Mouse (Mus musculus) bone marrow macrophage, adult 2 months (primary cell): ENCODE data around the gene Ddx6. TPM values are rescaled to one million over a fixed set of nuclear protein-coding genes. Genes with fewer than 3 reads are reported as not detected.
A peak's percentile ranks its signal among the peaks of the same experiment; 100 is the strongest.
"Not testable (repeated sequence)": the region's sequence is repeated elsewhere in the genome, so short reads cannot be mapped to it uniquely, and the experiment has no call there.

Experiments
- H3K27ac ChIP-seq: 2 replicates; pipeline ENCODE4 v1.5.1; 2012; ENCODE audit warnings: low read depth, low read length; ENCODE audit not compliant: insufficient read depth
- H3K4me1 ChIP-seq: 2 replicates; pipeline ENCODE4 v1.6.1; 2012; ENCODE audit warnings: low read length; ENCODE audit not compliant: control insufficient read depth, insufficient read depth
- H3K4me3 ChIP-seq: 2 replicates; pipeline ENCODE4 v1.5.1; 2012; ENCODE audit warnings: mild to moderate bottlenecking, low read length, moderate library complexity; ENCODE audit not compliant: insufficient read depth
- CTCF ChIP-seq: IDR thresholded peaks from 2 replicates; pipeline ENCODE4 v1.5.1; 2012; ENCODE audit warnings: low read depth, mild to moderate bottlenecking, low read length, moderate library complexity
- POLR2A ChIP-seq: IDR thresholded peaks from 2 replicates; pipeline ENCODE4 v1.6.1; 2012; ENCODE audit warnings: mild to moderate bottlenecking, low read depth, low read length, borderline replicate concordance
- polyA plus RNA-seq: library from polyadenylated mRNA; stranded (reverse); fragments of >200 nt; gene quantifications from 2 replicates; pipeline ENCODE4 v1.2.4, GENCODE M21; 2012; ENCODE audit not compliant: missing spikeins, insufficient read depth, insufficient read length

Ddx6 gene
- polyA plus RNA-seq, 1 experiment: 122 TPM

- Histone ChIP-seq H3K4me3 (peak overlapping the region; percentile 94), H3K27ac (peak overlapping the region; percentile 90), H3K4me1 (peaks cover 21% of the 10 kb centered on the region)
- no peak for TF ChIP-seq POLR2A
- no peak for TF ChIP-seq CTCF
Measured at GRCm38 (mm10) chr9:44604290-44604778, 358 bp upstream of the Ddx6 start.

DNA sequence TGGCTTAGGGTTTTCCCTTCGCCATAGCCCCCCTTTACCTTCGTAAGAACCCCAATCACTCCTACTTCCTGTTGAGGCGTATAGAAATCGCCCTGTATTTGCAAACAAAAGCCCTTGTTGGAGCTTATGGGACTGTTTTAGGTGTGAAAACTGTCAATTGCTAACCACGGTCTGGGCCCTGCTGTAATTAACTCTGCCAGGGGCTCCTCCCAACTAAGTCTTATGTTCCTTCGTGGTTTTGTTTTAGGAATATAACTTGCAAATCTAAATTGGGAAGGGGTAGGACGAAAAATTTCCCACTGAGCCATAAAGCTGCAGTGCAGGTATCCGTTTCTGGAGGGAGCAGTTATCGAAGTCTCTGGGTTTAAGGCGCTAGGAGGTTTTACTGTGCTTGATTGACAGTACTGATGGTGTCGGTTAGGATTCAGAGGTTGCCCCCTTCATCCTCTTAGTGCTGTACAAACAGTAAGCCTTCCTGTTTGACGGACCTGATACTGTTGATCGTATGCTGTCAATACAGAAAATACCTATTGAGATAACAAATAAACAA is 999 bp downstream of the Ddx6 start:
- TF ChIP-seq POLR2A (no peak), CTCF (no peak)
- Histone ChIP-seq H3K27ac (peak overlapping the region; percentile 97), H3K4me1 (peaks cover 21% of the 10 kb centered on the region), H3K4me3 (peak overlapping the region; percentile 87)

GRCm38 (mm10) chr9:44606646-44607045 is 2.0 kb downstream of the Ddx6 start:
- Histone ChIP-seq H3K4me3 (no peak overlapping the region), H3K4me1 (peaks cover 22% of the 10 kb centered on the region), H3K27ac (no peak overlapping the region)
- TF ChIP-seq POLR2A: no peak
- TF ChIP-seq CTCF: no peak

GRCm38 (mm10) chr9:44607306-44607705 is 2.6 kb downstream of the Ddx6 start:
- no peak overlapping the region; the same call in 1 of the 2 replicates for H3K4me3 ChIP-seq

GRCm38 (mm10) chr9:44610371-44610770 is 5.7 kb downstream of the Ddx6 start:
- peaks cover 20% of the 10 kb centered on the region for H3K4me1 ChIP-seq
- H3K4me3 ChIP-seq: no peak overlapping the region
- H3K27ac ChIP-seq: no peak overlapping the region
- no peak for TF ChIP-seq POLR2A
- no peak for TF ChIP-seq CTCF

More at GRCm38 (mm10) chr9:44607306-44607705, 2.6 kb downstream of the Ddx6 start:
- TF ChIP-seq CTCF (no peak), POLR2A (no peak)
- Histone ChIP-seq H3K27ac (no peak overlapping the region), H3K4me1 (peaks cover 22% of the 10 kb centered on the region)

DNA sequence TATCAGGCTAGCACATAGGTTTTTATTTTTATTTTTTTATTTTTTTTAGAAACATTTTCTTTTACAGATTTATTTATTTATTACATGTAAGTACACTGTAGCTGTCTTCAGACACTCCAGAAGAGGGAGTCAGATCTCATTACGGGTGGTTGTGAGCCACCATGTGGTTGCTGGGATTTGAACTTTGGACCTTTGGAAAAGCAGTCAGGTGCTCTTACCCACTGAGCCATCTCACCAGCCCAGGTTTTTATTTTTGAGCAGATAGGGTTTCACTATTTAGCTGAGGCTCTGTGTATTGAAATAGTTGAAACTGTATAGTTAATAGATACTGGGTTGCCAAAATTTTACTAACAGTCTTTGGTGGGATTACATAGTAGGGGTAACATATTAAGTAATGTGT is 8.4 kb downstream of the Ddx6 start:
- not testable (repeated sequence) for H3K27ac ChIP-seq, H3K4me3 ChIP-seq
- peaks cover 13% of the 10 kb centered on the region for H3K4me1 ChIP-seq

- Histone ChIP-seq H3K27ac (no peak overlapping the region), H3K4me3 (no peak overlapping the region), H3K4me1 (peaks cover 2% of the 10 kb centered on the region; the same call in 1 of the 2 replicates)
- TF ChIP-seq CTCF (no peak), POLR2A (no peak)
Measured at GRCm38 (mm10) chr9:44621114-44621513, 16.4 kb downstream of the Ddx6 start.

- Histone ChIP-seq H3K4me3 (no peak overlapping the region), H3K27ac (no peak overlapping the region), H3K4me1 (no peaks in the 10 kb centered on the region)
- TF ChIP-seq POLR2A (no peak), CTCF (no peak)
Measured at GRCm38 (mm10) chr9:44624390-44624789, 19.7 kb downstream of the Ddx6 start.

DNA sequence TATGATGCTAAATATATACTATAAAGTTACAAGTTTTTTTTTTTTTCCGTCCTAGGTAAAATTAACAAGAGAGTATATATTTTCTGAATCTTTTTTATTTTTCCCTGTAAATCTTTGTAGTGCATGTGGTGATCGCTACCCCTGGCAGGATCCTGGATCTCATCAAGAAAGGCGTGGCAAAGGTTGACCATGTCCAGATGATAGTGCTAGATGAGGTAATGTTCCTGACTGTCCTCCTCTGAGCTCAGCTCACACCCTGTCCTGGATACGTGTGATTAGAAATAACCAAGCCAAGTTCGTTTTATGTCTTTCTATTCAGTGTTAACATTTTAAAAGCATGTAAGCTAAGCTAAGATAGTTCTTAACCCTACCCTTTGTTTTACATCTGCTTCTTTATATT is 21.6 kb downstream of the Ddx6 start:
- Histone ChIP-seq H3K4me1 (no peaks in the 10 kb centered on the region), H3K27ac (no peak overlapping the region), H3K4me3 (no peak overlapping the region)
- no peak for TF ChIP-seq CTCF
- TF ChIP-seq POLR2A: no peak

GRCm38 (mm10) chr9:44637551-44638169 is 33.0 kb downstream of the Ddx6 start:
- TF ChIP-seq POLR2A: no peak
- no peak for TF ChIP-seq CTCF
- Histone ChIP-seq H3K4me1 (peaks cover 10% of the 10 kb centered on the region), H3K27ac (no peak overlapping the region), H3K4me3 (no peak overlapping the region)

- not testable (repeated sequence) for H3K4me3 ChIP-seq, H3K27ac ChIP-seq
- peaks cover 15% of the 10 kb centered on the region for H3K4me1 ChIP-seq
Measured at GRCm38 (mm10) chr9:44638726-44639125, 34.0 kb downstream of the Ddx6 start.

GRCm38 (mm10) chr9:44640028-44640427 is 35.3 kb downstream of the Ddx6 start:
- H3K27ac ChIP-seq, H3K4me3 ChIP-seq: not testable (repeated sequence)
- peaks cover 15% of the 10 kb centered on the region for H3K4me1 ChIP-seq
